Mouse (Mus musculus): ENCODE measurements around the gene Hddc3. TPM values are rescaled to one million over a fixed set of nuclear protein-coding genes. Genes with fewer than 3 reads are reported as not detected.

Gene Hddc3
- total RNA-seq, 2 experiments from 2014 or later, result 10.9 to 17.8 TPM

GRCm38 (mm10) chr7:80326076-80326475, 16.8 kb upstream of the Hddc3 start:
- ATAC-seq (replicated peaks; ENCODE audit: low FRiP score, low TSS enrichment, poor library complexity, severe bottlenecking), result no peak

GRCm38 (mm10) chr7:80330278-80330677, 12.6 kb upstream of the Hddc3 start:
- ATAC-seq (replicated peaks; ENCODE audit: low FRiP score, low TSS enrichment, poor library complexity, severe bottlenecking), result no peak

DNA sequence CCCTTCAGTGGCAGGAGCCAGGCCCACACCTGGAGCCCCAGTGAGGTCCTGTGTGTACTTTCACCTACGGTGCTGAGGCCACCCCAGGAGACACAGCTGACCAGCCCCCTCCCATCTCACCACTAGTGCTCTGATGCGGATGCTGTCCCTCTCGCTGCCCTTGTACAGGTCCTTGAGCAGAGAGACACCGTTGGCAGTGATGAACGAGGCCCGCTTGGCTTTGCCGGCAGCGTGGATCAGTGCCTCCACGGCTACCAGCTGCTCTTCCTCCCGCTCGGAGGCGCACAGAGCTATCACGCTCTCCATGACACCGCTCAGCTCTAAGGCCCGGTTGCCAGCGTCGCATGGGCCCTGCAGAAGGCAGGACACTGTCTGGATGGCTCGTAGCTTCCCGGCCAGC, 11.5 kb upstream of the Hddc3 start:
- ATAC-seq (replicated peaks; ENCODE audit: low FRiP score, low TSS enrichment, poor library complexity, severe bottlenecking), result no peak

DNA sequence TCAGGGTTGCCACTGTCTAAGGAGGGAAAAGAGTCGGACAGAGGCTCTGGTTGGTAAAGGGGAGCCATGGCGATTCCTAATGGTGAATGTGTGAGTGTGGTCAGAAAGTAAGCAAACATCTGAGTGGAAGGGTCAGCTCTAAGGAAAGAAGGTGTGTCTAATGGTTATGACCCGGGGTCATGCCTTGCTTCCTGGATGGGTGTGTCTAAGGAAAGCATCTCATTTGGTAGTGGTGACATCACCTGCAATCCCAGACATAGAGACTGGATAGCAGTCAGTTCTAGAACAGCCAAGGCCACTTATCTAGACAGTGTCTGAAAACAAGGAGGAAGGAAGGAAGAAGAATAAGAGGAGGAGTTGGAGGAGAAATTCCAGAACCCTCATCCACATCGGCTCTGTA, 8.1 kb upstream of the Hddc3 start:
- no peak for ATAC-seq (replicated peaks; ENCODE audit: low FRiP score, low TSS enrichment, poor library complexity, severe bottlenecking)

- ATAC-seq (replicated peaks; ENCODE audit: low FRiP score, low TSS enrichment, poor library complexity, severe bottlenecking), result no peak
Observed at GRCm38 (mm10) chr7:80336932-80337331, 6.0 kb upstream of the Hddc3 start.

DNA sequence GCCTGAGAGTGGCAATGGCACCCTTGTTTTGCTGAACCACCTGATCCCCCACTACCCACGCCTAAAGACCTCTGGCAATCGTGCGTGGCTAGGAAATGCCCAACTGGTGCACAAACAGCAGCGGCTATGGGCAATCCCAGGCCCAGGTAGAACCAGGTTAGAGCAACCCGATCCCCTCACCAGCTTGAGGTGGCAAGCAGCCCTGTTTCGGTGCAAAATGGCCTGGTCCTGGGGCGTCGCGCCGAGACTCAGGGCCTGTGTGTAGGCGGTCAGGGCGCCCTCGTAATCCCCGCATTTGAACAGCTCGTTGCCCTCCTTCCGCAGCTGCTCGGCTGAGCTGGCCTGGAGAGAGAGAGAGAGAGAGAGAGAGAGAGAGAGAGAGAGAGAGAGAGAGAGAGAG, 3.5 kb upstream of the Hddc3 start:
- no peak for ATAC-seq (replicated peaks; ENCODE audit: low FRiP score, low TSS enrichment, poor library complexity, severe bottlenecking)

GRCm38 (mm10) chr7:80339793-80340628, 2.9 kb upstream of the Hddc3 start:
- peak; percentile 84 for ATAC-seq (replicated peaks; ENCODE audit: low FRiP score, low TSS enrichment, poor library complexity, severe bottlenecking)

- ATAC-seq (replicated peaks; ENCODE audit: low FRiP score, low TSS enrichment, poor library complexity, severe bottlenecking), result peak; percentile 64
Observed at GRCm38 (mm10) chr7:80340793-80341192, 2.1 kb upstream of the Hddc3 start, which contains the start of gene Unc45a. Unc45a (minus strand) TSS chr7:80341005.

- ATAC-seq (replicated peaks; ENCODE audit: low FRiP score, low TSS enrichment, poor library complexity, severe bottlenecking), result no peak
Observed at GRCm38 (mm10) chr7:80341793-80342192, 1.1 kb upstream of the Hddc3 start.

- no peak for ATAC-seq (replicated peaks; ENCODE audit: low FRiP score, low TSS enrichment, poor library complexity, severe bottlenecking)
Observed at GRCm38 (mm10) chr7:80343270-80344018, 540 bp downstream of the Hddc3 start.

GRCm38 (mm10) chr7:80346173-80346572, 3.3 kb downstream of the Hddc3 start:
- ATAC-seq (replicated peaks; ENCODE audit: low FRiP score, low TSS enrichment, poor library complexity, severe bottlenecking), result no peak

DNA sequence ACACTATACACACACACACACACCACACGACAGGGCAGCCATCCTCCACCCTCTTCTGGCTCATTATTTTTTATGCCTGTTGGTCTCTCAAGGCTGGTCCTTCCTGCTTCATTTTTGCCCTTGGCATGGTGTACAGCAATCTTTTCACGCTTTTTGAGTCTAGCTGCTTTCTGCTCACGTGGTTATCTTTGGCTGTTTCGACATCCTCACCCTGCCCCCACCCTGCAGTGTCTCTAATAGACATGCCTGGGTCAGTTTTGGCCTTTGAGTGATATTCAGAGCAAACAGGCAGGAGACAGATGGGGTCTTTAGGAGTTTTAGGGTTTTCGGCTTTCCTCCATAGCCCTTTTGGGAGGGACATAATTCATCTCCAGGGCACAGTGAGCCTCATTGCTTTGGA, 3.9 kb downstream of the Hddc3 start:
- no peak for ATAC-seq (replicated peaks; ENCODE audit: low FRiP score, low TSS enrichment, poor library complexity, severe bottlenecking)

- no peak for ATAC-seq (replicated peaks; ENCODE audit: low FRiP score, low TSS enrichment, poor library complexity, severe bottlenecking)
Observed at GRCm38 (mm10) chr7:80347670-80348586, 5.0 kb downstream of the Hddc3 start.

GRCm38 (mm10) chr7:80350808-80351207, 7.9 kb downstream of the Hddc3 start:
- ATAC-seq (replicated peaks; ENCODE audit: low FRiP score, low TSS enrichment, poor library complexity, severe bottlenecking), result peak; percentile 79

DNA sequence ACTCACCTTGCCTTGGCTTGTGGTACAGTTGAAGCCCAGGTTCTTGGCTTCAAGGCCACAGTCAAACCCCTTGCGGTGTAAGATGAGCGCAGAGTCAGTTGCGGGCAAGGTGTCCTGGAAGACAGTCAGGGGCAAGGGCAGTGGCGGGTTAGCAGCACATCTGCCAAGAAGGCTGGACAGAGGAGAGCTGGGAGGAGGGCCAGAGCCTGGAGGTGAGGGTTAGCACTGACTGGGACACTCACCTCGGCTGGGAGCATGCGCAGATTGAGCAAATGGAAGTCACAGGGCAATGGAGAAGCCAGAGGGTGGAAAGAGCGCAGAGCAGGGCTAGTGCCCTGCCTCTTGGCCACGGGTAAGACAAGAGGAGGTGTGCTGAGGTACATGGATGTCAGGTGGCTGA, 10.0 kb downstream of the Hddc3 start:
- no peak for ATAC-seq (replicated peaks; ENCODE audit: low FRiP score, low TSS enrichment, poor library complexity, severe bottlenecking)

GRCm38 (mm10) chr7:80356351-80356750, 13.4 kb downstream of the Hddc3 start:
- ATAC-seq (replicated peaks; ENCODE audit: low FRiP score, low TSS enrichment, poor library complexity, severe bottlenecking), result no peak

DNA sequence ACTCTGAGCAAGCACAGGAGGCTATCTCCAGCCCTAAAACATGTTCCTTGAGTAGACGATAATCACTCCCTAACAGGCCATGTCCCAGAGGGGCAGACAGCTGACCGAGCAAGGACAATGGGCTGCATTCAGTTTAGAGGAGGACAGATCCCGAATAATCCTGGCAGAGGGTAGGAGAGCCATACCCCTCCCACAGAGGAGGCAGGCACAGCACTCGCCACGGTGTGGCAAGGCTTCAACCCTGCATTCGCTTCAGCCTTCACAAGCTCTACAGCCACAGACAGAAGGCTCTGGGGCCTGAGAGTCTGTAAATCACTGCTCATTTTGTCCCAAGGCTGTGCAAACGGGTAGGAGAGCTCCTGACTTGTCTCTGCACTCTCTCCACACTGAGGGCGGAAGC, 14.3 kb downstream of the Hddc3 start:
- ATAC-seq (replicated peaks; ENCODE audit: low FRiP score, low TSS enrichment, poor library complexity, severe bottlenecking), result no peak

GRCm38 (mm10) chr7:80358039-80358438, 15.1 kb downstream of the Hddc3 start:
- ATAC-seq (replicated peaks; ENCODE audit: low FRiP score, low TSS enrichment, poor library complexity, severe bottlenecking), result no peak

- ATAC-seq (replicated peaks; ENCODE audit: low FRiP score, low TSS enrichment, poor library complexity, severe bottlenecking), result no peak
Observed at GRCm38 (mm10) chr7:80360435-80360834, 17.5 kb downstream of the Hddc3 start.

DNA sequence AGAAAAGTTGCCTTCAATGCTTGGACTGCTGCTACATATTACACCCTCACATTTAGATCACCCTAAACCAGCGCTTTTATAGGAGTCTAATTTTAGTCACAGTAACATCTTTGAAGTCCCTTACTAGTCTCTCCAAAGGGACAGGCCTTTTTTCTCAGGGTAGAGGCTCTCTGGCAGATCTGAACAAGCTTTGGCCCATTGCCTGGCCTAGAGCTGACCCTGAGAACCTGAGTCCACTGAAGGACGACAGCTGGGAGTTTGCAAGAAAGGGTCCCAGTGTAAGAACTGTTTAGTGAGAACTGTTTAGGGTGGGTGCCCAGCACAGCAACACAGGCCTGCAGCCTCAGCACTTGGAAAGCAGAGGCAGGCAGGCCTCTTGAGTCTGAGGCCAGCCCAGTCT, 22.9 kb downstream of the Hddc3 start:
- no peak for ATAC-seq (replicated peaks; ENCODE audit: low FRiP score, low TSS enrichment, poor library complexity, severe bottlenecking)

Measured in megakaryocyte-erythroid progenitor cell, adult 5-6 weeks (primary cell).